Mouse (Mus musculus): ENCODE measurements around the gene Tfip11.
A peak's percentile ranks its signal among the peaks of the same experiment; 100 is the strongest.

Tfip11 gene

GRCm38 (mm10) chr5:112320379-112320778 is 5.8 kb upstream of the Tfip11 start:
- DNase-seq (ENCODE audit: low read depth in 2 of 2, low spot score in 2 of 2): no peak

- DNase-seq (ENCODE audit: low read depth in 2 of 2, low spot score in 2 of 2): no peak
Measured at GRCm38 (mm10) chr5:112320936-112321335, 5.2 kb upstream of the Tfip11 start.

GRCm38 (mm10) chr5:112321376-112321775 is 4.8 kb upstream of the Tfip11 start:
- no peak for DNase-seq (ENCODE audit: low read depth in 2 of 2, low spot score in 2 of 2)

GRCm38 (mm10) chr5:112323246-112323645 is 2.9 kb upstream of the Tfip11 start:
- no peak for DNase-seq (ENCODE audit: low read depth in 2 of 2, low spot score in 2 of 2)

GRCm38 (mm10) chr5:112324637-112325545 is 1.3 kb upstream of the Tfip11 start:
- peak; percentile 45 to 62 for DNase-seq (ENCODE audit: low read depth in 2 of 2, low spot score in 2 of 2)

- DNase-seq (ENCODE audit: low read depth in 2 of 2, low spot score in 2 of 2): no peak
Measured at GRCm38 (mm10) chr5:112326446-112327009, 370 bp downstream of the Tfip11 start.

- no peak for DNase-seq (ENCODE audit: low read depth in 2 of 2, low spot score in 2 of 2)
Measured at GRCm38 (mm10) chr5:112327854-112328253, 1.7 kb downstream of the Tfip11 start.

- DNase-seq (ENCODE audit: low read depth in 2 of 2, low spot score in 2 of 2): no peak
Measured at GRCm38 (mm10) chr5:112329805-112330564, 3.8 kb downstream of the Tfip11 start.

- DNase-seq (ENCODE audit: low read depth in 2 of 2, low spot score in 2 of 2): peak; percentile 57 to 69
Measured at GRCm38 (mm10) chr5:112335473-112335872, 9.3 kb downstream of the Tfip11 start.

- no peak for DNase-seq (ENCODE audit: low read depth in 2 of 2, low spot score in 2 of 2)
Measured at GRCm38 (mm10) chr5:112337004-112337403, 10.8 kb downstream of the Tfip11 start.

- no peak for DNase-seq (ENCODE audit: low read depth in 2 of 2, low spot score in 2 of 2)
Measured at GRCm38 (mm10) chr5:112339215-112339614, 13.1 kb downstream of the Tfip11 start.

GRCm38 (mm10) chr5:112342463-112343204 is 16.5 kb downstream of the Tfip11 start, which contains the start of the genes Srrd and Hps4:
Gene Srrd (minus strand): TSS chr5:112343040.
Gene Hps4 (plus strand): TSS chr5:112343083.
- peak; percentile 90 for DNase-seq (ENCODE audit: low read depth in 2 of 2, low spot score in 2 of 2)

GRCm38 (mm10) chr5:112343205-112343595 is 17.0 kb downstream of the Tfip11 start:
- no peak for DNase-seq (ENCODE audit: low read depth in 2 of 2, low spot score in 2 of 2)

- no peak for DNase-seq (ENCODE audit: low read depth in 2 of 2, low spot score in 2 of 2)
Measured at GRCm38 (mm10) chr5:112344092-112344960, 18.2 kb downstream of the Tfip11 start.

- DNase-seq (ENCODE audit: low read depth in 2 of 2, low spot score in 2 of 2): no peak
Measured at GRCm38 (mm10) chr5:112346211-112346965, 20.2 kb downstream of the Tfip11 start.

- DNase-seq (ENCODE audit: low read depth in 2 of 2, low spot score in 2 of 2): no peak
Measured at GRCm38 (mm10) chr5:112349169-112349568, 23.0 kb downstream of the Tfip11 start.

- no peak for DNase-seq (ENCODE audit: low read depth in 2 of 2, low spot score in 2 of 2)
Measured at GRCm38 (mm10) chr5:112355493-112355892, 29.3 kb downstream of the Tfip11 start.

GRCm38 (mm10) chr5:112355910-112356309 is 29.8 kb downstream of the Tfip11 start, which contains the start of gene Gm6583:
Gene Gm6583 (minus strand): TSS chr5:112356033.
- DNase-seq (ENCODE audit: low read depth in 2 of 2, low spot score in 2 of 2): no peak

GRCm38 (mm10) chr5:112356322-112356721 is 30.2 kb downstream of the Tfip11 start:
- no peak for DNase-seq (ENCODE audit: low read depth in 2 of 2, low spot score in 2 of 2)
